Mouse (Mus musculus) E14TG2a.4 (cell line): ENCODE measurements at regions not wholly inside any gene's neighbourhood (a gene's known extent, or its start where the extent isn't known, plus 50 kb on each side); places are given as distances from the start of the nearest gene placed in this dataset.

Source experiments
- H3K27me3 ChIP-seq: 2 replicates; pipeline ENCODE4 v1.6.1; 2014; ENCODE audit warnings: low read length, control low read depth; ENCODE audit not compliant: insufficient read depth
- H3K36me3 ChIP-seq: 2 replicates; pipeline ENCODE4 v1.6.1; 2014; ENCODE audit warnings: low read length, control low read depth; ENCODE audit not compliant: insufficient read depth
- H3K4me1 ChIP-seq: replicated peaks from 2 replicates; pipeline ENCODE4 v1.6.1; 2014; ENCODE audit warnings: low read depth, low read length, control low read depth
- H3K4me3 ChIP-seq: replicated peaks from 2 replicates; pipeline ENCODE4 v1.5.1; 2014; ENCODE audit warnings: mild to moderate bottlenecking, low read length
- H3K9me3 ChIP-seq: 2 replicates; pipeline ENCODE4 v1.6.1; 2014; ENCODE audit warnings: low read length, control low read depth
- CTCF ChIP-seq: conservative IDR thresholded peaks from 2 replicates; pipeline ENCODE4 v1.5.1; 2014; ENCODE audit warnings: low read length
- NANOG ChIP-seq: IDR thresholded peaks from 2 replicates; pipeline ENCODE4 v1.6.1; 2014; ENCODE audit warnings: borderline replicate concordance, low read length, mixed read lengths
- POU5F1 ChIP-seq: IDR thresholded peaks from 2 replicates; pipeline ENCODE4 v1.6.1; 2014; ENCODE audit warnings: low read length, borderline replicate concordance

DNA sequence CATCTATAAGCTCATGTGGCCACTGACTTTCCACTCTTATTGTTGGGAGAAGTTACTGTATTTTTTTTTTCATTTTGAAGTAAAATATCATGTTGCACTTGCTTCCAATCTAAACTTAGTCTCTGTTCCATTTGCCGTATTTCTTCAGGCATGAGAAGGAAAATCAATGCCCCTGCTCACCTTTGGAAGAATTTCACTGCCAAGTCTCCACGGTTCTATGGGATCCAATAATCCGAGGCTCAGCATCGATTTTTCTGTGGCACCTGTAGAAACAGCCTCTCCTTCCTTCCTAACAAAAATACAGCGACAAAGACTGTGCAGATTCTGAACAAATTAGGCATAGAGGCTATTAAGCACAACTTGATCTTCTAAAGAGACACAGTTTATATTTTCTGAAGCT, 586.7 kb downstream of the Nedd1 start:
- no peaks in the 10 kb centered on the region for H3K36me3 ChIP-seq
- H3K4me3 ChIP-seq: no peak overlapping the region
- H3K27me3 ChIP-seq: no peaks in the 10 kb centered on the region
- TF ChIP-seq CTCF: no peak
- no peak for TF ChIP-seq POU5F1
- H3K4me1 ChIP-seq: no peaks in the 10 kb centered on the region
- H3K9me3 ChIP-seq: no peaks in the 10 kb centered on the region

DNA sequence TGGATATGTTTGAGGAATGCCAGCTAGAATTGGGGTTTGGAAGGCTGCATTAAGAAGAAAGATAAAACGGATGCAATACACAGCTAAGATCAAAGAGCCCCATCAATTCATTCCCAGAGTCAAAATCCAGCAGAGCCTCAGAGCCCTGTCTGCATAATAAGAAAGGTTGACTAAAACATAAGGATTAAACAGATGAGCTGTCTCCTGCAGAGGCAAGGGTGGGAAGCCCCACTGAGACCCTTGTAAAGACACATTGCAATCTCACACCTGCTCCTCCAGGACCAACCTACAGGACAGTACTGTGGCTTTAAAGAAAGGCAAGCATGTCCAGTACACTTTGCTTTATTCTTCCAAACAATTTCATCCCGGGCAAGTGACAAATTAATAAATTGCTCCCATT, 609.4 kb downstream of the Nedd1 start:
- Histone ChIP-seq H3K9me3 (no peaks in the 10 kb centered on the region), H3K4me3 (no peak overlapping the region)
- no peak for TF ChIP-seq NANOG
- TF ChIP-seq POU5F1: no peak
- no peak for TF ChIP-seq CTCF

DNA sequence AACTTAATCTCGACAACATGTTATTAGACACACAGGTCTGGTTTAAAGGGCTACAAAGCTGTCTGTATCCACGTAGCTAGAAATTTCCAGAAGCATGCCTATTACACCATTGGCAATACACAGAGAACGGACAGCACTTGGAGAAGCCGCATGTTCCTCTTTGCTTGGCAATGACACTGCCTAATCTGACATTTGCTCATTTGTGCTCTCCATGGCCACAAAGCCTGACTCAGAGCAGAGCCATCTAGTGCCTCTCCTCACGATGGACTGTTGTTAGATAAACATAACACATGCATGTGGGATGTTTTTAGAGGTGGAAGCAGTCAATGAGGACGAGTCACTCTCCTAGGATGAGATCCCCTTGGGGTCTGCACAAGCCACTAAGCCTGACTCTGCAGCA, 615.9 kb downstream of the Nedd1 start:
- no peaks in the 10 kb centered on the region for H3K9me3 ChIP-seq
- H3K4me1 ChIP-seq: no peaks in the 10 kb centered on the region
- no peaks in the 10 kb centered on the region for H3K36me3 ChIP-seq
- TF ChIP-seq CTCF (no peak), POU5F1 (no peak), NANOG (no peak)
- no peak overlapping the region for H3K4me3 ChIP-seq
- H3K27me3 ChIP-seq: no peaks in the 10 kb centered on the region

More for the DNA sequence above, 609.4 kb downstream of the Nedd1 start:
- no peaks in the 10 kb centered on the region for H3K27me3 ChIP-seq
- H3K4me1 ChIP-seq: no peaks in the 10 kb centered on the region
- no peaks in the 10 kb centered on the region for H3K36me3 ChIP-seq

DNA sequence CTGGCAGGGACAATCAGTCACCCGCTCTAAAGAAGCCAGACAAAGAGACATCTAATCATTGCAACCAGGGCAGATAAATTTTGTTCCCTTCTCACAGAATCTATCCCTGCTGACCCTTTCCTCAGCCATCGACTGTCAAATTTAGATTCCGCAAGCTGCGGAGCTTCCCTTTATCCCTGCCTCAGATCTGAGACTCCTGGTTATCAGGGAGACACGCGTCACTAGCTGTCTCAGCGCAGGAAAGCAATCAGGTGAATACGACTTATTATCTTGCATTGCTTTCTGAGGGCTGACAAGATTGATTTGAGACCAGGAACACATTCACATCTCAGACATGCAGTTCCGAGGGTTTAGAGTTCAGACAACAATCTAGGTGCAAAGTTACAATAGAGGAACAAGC, 618.3 kb downstream of the Nedd1 start:
- Histone ChIP-seq H3K4me3 (no peak overlapping the region), H3K27me3 (no peaks in the 10 kb centered on the region), H3K4me1 (no peaks in the 10 kb centered on the region), H3K9me3 (no peaks in the 10 kb centered on the region), H3K36me3 (no peaks in the 10 kb centered on the region)
- TF ChIP-seq NANOG (no peak), CTCF (no peak), POU5F1 (no peak)

DNA sequence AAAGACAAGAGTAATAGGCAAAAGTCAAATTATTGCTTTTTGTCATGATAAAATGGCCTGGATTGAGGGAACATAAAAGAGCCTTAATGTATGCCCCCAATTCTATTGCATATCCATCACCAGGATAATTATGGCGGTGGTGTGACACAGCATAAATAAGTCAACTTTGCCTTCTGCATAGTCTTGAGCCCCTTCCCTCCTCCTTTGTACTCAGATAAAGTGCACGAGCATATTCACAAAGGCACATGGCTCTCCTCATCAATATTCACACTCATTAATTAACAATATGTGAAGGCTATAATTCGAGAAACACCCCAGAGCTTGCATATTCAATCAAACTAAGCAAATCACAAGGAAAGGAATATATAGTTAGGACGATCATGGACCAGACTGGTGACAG, 619.5 kb downstream of the Nedd1 start:
- Histone ChIP-seq H3K9me3 (no peaks in the 10 kb centered on the region), H3K4me1 (no peaks in the 10 kb centered on the region), H3K27me3 (no peaks in the 10 kb centered on the region), H3K4me3 (no peak overlapping the region), H3K36me3 (no peaks in the 10 kb centered on the region)
- no peak for TF ChIP-seq NANOG
- TF ChIP-seq POU5F1: no peak
- no peak for TF ChIP-seq CTCF

DNA sequence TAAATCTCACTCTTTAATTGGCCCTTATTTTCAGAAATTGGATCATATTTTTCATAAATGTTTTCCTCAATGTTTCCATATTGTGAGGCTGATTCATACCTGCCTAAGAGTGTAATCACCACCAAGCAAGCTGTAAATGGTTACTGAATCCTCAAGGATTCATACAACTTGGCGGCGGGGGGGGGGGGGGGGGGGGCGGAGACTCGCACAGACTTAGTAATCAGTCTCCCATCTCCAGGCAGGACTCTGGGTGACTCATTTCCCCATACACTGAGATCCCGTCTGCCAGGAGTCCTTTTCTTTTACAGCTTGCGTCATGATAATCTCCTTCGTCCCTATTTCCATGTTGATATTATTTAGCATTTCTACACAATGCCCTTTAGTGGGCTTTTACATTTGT, 624.7 kb downstream of the Nedd1 start:
- no peaks in the 10 kb centered on the region for H3K36me3 ChIP-seq
- H3K4me3 ChIP-seq: no peak overlapping the region
- TF ChIP-seq NANOG (no peak), POU5F1 (no peak), CTCF (no peak)

DNA sequence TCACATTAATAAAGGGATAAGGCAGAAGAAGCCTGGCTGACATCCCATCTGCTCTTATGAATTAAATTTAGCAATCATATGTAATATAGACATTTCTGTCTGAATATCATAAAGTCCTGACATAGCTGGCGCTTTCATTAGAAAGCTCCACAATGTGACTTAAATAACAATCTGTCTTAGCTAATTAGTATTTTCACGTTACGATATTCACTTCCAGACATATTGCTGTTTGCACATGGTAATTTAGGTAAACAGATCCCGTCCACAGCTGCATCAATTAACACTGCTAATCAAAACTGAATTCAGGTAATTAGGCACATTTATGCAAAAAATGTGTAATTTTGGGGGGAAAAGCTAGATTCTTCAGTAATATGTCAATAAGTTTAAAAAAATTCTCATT, 625.1 kb downstream of the Nedd1 start:
- H3K4me3 ChIP-seq: no peak overlapping the region
- TF ChIP-seq NANOG: no peak
- no peak for TF ChIP-seq CTCF
- no peak for TF ChIP-seq POU5F1
- no peaks in the 10 kb centered on the region for H3K9me3 ChIP-seq
- H3K27me3 ChIP-seq: no peaks in the 10 kb centered on the region
- no peaks in the 10 kb centered on the region for H3K4me1 ChIP-seq
- H3K36me3 ChIP-seq: no peaks in the 10 kb centered on the region

More for the DNA sequence above, 624.7 kb downstream of the Nedd1 start:
- Histone ChIP-seq H3K4me1 (no peaks in the 10 kb centered on the region), H3K9me3 (no peaks in the 10 kb centered on the region), H3K27me3 (no peaks in the 10 kb centered on the region)

DNA sequence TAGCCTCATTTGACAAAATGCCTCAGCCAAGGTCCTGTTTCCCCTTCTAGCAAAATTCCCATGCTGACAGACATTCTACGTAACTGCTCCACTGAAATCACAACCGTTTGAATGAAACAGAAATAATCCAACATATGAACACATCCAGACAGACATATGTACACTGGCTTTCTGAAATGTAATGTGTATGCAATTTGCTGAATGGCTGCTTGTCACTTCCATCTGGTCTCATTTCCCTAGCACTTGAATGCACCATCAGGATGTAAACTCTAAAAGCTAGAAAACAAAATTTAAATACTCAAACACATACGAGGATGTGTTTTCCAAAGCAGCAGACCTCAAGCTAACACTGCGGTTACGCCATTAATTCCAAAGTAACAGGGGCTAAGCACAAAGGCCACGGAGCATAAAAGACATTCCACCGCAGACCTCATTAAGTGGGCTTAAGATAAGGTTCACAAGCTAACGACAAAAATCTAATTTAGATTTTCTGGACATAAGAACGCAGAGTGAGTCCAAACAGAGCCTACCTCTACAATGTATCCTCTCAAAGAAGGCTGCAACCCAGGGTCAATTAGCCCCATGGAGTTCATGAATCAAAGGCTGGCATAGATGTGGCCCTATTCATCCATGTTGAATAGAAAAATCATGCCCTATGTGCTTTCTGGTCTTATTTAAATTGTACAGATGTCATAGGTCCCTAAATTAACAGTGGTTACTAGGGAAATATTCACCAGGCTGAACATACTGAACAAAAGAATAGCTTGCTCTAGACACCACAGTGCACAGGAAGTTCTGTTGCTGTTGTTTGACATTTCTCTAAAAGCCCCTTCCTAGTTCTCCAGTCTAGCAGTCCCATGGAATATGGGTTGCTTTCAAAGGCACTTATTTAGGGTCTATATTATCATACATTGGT, 630.5 kb downstream of the Nedd1 start:
- Histone ChIP-seq H3K36me3 (no peaks in the 10 kb centered on the region), H3K4me3 (no peak overlapping the region), H3K27me3 (no peaks in the 10 kb centered on the region), H3K9me3 (no peaks in the 10 kb centered on the region), H3K4me1 (no peaks in the 10 kb centered on the region)
- no peak for TF ChIP-seq CTCF
- TF ChIP-seq POU5F1: no peak
- TF ChIP-seq NANOG: no peak

DNA sequence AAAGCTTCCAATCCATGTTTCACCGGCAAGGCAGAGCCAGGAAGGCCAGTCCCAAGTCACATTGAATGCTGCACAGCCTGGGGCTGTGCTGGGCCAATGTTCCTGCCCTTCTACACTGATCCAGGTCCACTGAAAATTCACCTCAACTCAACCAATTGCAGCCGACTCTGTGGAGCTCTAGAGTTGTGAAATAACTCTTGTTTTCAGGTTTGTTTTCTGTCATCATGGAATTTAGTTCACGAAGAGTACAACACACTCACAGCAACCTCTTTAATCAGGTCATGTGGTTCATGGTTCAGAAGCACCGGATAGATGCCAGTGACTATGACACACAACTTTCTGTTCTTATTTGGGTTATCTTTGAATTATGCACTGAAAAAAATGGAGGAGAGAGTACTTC, 640.1 kb downstream of the Nedd1 start:
- H3K9me3 ChIP-seq: no peaks in the 10 kb centered on the region
- no peaks in the 10 kb centered on the region for H3K27me3 ChIP-seq
- no peak overlapping the region for H3K4me3 ChIP-seq
- TF ChIP-seq CTCF (no peak), POU5F1 (no peak), NANOG (no peak)
- H3K4me1 ChIP-seq: no peaks in the 10 kb centered on the region
- H3K36me3 ChIP-seq: no peaks in the 10 kb centered on the region
